Mouse (Mus musculus) B cell, adult 62 days (primary cell): ENCODE data around the gene Gm8797. TPM values are rescaled to one million over a fixed set of nuclear protein-coding genes. Genes with fewer than 3 reads are reported as not detected.

ENCODE experiments used
- total RNA-seq: library from RNA; stranded (reverse); gene quantifications from 4 replicates; pipeline ENCODE4 v1.2.4, GENCODE M21; 2023

The Gm8797 gene
- total RNA-seq: 15.4 to 33.9 TPM (median 29.9 TPM) in 3 of 4 replicates, not detected in the other

DNA sequence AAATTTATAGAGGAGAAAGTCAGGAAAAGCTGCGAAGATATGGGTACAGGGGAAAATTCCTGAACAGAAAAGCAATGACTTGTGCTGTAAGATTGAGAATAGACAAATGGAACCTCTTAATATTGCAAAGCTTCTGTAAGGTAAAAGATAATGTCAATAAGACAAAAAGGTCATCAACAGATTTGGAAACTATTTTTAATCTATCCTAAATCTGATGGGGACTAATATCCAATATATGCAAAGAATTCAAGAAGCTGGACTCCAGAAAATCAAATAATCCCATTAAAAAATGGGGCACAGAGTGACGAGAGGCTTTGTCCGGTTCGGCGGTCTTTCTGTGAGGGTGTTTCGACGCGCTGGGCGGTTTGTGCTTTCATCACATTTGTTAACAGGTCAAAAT is at the start of gene Gm8797:
TSS of gene Gm8797 (plus strand) at position 301 of the 400 bp plus-strand sequence.

